Mouse (Mus musculus) megakaryocyte, adult 5-6 weeks (primary cell): ENCODE measurements around the gene Nccrp1. TPM values are rescaled to one million over a fixed set of nuclear protein-coding genes. Genes with fewer than 3 reads are reported as not detected.
A peak's percentile ranks its signal among the peaks of the same experiment; 100 is the strongest.
"Not testable (repeated sequence)": the region's sequence is repeated elsewhere in the genome, so short reads cannot be mapped to it uniquely, and the experiment has no call there.

Experiments used
- ATAC-seq: 2 replicates; pipeline ENCODE4 v1.8.0; 2016; ENCODE audit warnings: mild to moderate bottlenecking, inconsistent platforms; ENCODE audit not compliant: poor library complexity, severe bottlenecking
- total RNA-seq, 2 experiments: library from RNA; stranded (forward) in 1 of 2; stranded (reverse) in 1 of 2; fragments of 153-499, 151-499 nt in 1 of 2; fragments of 221-1000, 200-1000 nt in 1 of 2; gene quantifications; 2 replicates each; pipeline versions ENCODE4 v1.2.3 to v1.2.4; 2015 to 2017

The Nccrp1 gene
- total RNA-seq, 2 experiments from 2014 or later = 0.26 to 1.4 TPM

DNA sequence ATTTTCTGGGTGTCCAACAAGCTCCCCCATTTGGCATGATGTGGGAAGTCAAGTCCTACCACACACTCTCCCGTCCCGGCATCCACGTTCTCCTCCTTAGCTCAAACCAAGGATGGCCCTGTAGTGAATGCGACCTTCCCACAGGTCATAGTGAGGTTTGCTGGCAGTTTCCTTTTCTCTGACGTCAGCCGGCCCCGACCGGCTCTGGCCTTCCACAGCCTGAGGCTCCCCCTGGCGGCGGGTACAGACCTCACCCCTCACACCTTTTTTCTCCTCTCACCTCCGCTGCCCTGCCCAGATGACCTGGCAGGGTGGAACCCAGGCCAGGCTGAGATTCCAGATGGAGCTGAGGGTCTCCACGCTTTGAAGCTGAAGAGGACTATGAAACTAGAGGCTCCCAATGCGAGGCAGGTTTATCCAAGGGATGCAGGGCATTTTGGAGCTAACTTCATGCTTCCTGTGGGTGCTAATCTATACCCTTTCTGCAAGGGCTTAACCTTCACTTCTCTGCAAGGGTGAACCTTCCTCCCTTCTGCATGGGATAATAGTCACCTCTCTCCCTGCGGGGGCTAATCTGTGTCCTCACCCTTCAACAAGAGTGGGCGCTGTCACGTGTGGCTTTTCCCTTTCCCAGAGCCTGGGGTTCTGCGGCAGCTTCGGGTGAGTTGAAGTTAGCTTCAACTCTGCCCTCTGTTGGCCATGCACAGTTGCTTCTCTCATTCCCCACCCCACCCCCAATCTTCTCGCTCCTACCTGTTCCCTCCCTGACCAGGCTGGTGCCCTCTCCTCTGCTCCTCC, 18.9 kb downstream of the Nccrp1 start:
- ATAC-seq = peak; percentile 98

DNA sequence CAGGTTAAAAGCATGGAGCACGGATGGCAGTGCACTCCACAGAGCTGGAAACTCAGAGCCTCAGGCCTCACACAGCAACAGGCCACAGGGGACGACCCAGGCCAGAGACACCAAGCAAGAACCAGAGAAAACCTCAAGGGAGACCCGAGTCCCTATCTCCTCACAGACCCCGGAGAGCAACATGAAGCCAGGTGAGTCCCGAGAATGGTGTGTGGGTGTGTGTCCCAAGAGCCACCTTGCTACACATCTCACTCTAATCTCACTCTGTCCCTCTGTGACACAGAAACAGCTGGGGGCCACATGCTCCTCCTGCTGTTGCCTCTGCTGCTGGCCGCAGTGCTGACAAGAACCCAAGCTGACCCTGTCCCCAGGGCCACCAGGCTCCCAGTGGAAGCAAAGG, 24.5 kb downstream of the Nccrp1 start, which contains the start of gene Ifnl3:
Gene Ifnl3 (plus strand): TSS at position 301 of the 400 bp plus-strand sequence.
- not testable (repeated sequence) for ATAC-seq

DNA sequence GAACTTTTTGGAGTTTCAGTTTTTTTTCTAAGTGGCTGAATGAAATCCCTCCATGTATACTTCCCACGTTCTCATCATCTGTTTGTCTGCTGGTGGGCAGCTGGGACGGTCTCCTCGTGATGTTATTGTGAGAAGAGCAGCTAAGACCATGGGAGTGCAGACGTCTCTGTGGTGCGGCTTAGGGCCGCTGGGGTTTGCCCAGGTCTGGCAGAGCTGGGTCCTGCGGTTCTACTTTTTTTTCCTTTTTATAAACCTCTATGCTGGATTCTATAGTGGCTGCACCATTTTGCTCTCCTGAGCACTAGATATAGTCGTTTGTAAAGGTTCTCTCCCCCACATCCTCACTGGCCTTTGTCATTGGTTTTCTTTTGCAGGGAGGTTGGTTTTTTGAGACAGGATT, 35.6 kb downstream of the Nccrp1 start:
- ATAC-seq = no peak

DNA sequence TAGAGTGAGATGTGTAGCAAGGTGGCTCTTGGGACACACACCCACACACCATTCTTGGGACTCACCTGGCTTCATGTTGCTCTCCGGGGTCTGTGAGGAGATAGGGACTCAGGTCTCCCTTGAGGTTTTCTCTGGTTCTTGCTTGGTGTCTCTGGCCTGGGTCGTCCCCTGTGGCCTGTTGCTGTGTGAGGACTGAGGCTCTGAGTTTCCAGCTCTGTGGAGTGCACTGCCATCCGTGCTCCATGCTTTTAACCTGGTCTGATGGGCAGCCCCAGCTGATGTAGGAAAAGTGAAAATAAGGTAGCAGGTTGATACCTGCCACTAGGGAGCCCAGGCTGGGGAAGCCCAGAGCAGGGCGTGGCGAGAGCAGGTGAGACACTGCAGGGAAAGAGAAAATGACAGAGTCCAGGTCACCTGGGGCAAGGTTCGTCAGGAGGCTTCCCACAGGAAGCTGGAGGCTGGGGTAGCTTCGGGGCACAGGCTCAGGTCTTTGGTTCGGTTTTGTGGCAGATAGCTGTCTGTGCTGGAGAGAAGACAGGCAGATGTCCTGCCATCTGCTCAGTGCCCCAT, 36.6 kb downstream of the Nccrp1 start, which contains the start of gene Ifnl2:
Gene Ifnl2 (minus strand): TSS at position 51 of the 570 bp plus-strand sequence.
- not testable (repeated sequence) for ATAC-seq

DNA sequence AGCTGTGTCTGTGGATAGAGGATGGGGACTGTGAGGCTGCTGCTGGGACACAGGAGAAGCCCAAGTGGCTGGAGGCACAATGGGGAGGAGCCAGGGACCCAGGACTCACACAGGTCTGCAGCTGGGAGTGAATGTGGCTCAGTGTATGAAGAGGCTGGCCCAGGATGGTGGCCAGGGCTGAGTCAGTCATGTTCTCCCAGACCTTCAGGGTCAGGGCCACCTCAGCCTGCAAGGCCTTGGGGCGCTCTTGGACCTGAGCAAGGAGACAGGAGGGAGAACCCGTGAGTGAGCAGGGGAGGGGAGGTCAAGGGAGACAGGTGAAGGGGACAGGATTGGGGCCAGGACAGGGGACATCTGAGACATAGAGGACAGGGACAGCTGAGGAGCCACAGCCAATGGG, 37.9 kb downstream of the Nccrp1 start:
- not testable (repeated sequence) for ATAC-seq

DNA sequence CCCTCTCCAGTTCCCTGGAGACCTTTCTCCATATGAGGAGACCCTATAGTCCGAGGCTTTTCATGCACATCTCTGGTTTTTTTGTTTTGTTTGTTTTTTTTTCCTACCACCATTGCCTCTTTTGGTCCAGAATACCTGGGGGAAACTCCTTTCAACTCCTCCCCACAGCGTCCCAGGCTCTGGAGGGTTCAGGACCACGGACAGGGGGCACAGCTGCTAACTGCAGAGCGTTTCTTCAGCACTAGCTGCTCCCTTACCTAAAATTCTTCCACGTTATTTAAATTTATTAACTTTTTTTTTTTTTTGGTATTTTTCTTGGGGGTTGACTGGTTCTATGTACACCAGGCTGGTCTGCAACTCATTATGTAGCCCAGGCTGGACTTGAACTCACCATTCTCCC, 41.5 kb downstream of the Nccrp1 start:
- ATAC-seq = no peak

DNA sequence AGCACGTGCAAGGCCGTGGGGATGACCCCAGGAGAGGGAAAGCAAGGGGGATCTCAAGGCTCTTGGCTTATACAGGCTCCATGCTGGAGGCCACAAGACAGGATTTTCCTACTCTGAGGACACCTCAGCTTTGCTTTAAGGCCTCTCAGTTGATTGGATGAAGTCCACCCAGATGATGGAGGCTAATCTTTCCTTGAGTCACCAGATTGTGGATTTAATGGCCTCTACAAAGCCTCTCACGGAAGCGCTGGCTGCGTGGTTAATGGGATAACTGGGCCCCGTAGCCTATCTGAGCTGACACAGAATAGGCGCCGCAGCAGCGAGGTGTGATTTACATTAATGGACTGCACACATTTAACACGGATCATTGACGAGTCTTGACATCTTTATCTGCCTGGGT, 51.6 kb downstream of the Nccrp1 start:
- ATAC-seq = no peak

Other genes with a start within 250 kb of the Nccrp1 start
- gene Dll3, start 245.0 kb downstream of the Nccrp1 start, total RNA-seq (2015) = not detected in 2 replicates
- gene Dll3, start 245.0 kb downstream of the Nccrp1 start, total RNA-seq (2017) = not detected in 2 replicates
- gene Timm50, start 235.2 kb downstream of the Nccrp1 start, total RNA-seq (2015) = 19.5 and 26.2 TPM in 2 replicates
- 19.7 and 22.1 TPM in 2 replicates for gene Timm50, start 235.2 kb downstream of the Nccrp1 start, total RNA-seq (2017)
- 47.1 and 56.8 TPM in 2 replicates for gene Supt5, start 208.5 kb downstream of the Nccrp1 start, total RNA-seq (2015)
- 61.2 and 67.5 TPM in 2 replicates for gene Supt5, start 208.5 kb downstream of the Nccrp1 start, total RNA-seq (2017)
- gene Rps16, start 196.6 kb downstream of the Nccrp1 start, total RNA-seq (2015) = 2,258 and 2,353 TPM in 2 replicates
- gene Rps16, start 196.6 kb downstream of the Nccrp1 start, total RNA-seq (2017) = 250 and 448 TPM in 2 replicates
- gene Plekhg2, start 174.7 kb downstream of the Nccrp1 start, total RNA-seq (2015) = 11.5 and 15.2 TPM in 2 replicates
- 6.1 and 6.3 TPM in 2 replicates for gene Plekhg2, start 174.7 kb downstream of the Nccrp1 start, total RNA-seq (2017)
- 350 and 368 TPM in 2 replicates for gene Zfp36, start 167.0 kb downstream of the Nccrp1 start, total RNA-seq (2015)
- gene Zfp36, start 167.0 kb downstream of the Nccrp1 start, total RNA-seq (2017) = 118 and 143 TPM in 2 replicates
- 14.7 and 15.4 TPM in 2 replicates for gene Med29, start 154.5 kb downstream of the Nccrp1 start, total RNA-seq (2015)
- 9.0 and 9.4 TPM in 2 replicates for gene Med29, start 154.5 kb downstream of the Nccrp1 start, total RNA-seq (2017)
- 42.1 and 46.8 TPM in 2 replicates for gene Paf1, start 154.3 kb downstream of the Nccrp1 start, total RNA-seq (2015)
- 129 and 153 TPM in 2 replicates for gene Paf1, start 154.3 kb downstream of the Nccrp1 start, total RNA-seq (2017)
- gene Gmfg, start 109.8 kb downstream of the Nccrp1 start, total RNA-seq (2015) = 544 and 552 TPM in 2 replicates
- 837 and 967 TPM in 2 replicates for gene Gmfg, start 109.8 kb downstream of the Nccrp1 start, total RNA-seq (2017)
- gene Lrfn1, start 95.3 kb downstream of the Nccrp1 start, total RNA-seq (2015) = 1.0 and 1.7 TPM in 2 replicates
- gene Lrfn1, start 95.3 kb downstream of the Nccrp1 start, total RNA-seq (2017) = 0.66 and 0.98 TPM in 2 replicates
- not detected in 2 replicates for gene Ifnl2, start 36.8 kb downstream of the Nccrp1 start, total RNA-seq (2015)
- gene Ifnl2, start 36.8 kb downstream of the Nccrp1 start, total RNA-seq (2017) = not detected in 2 replicates
- gene Ifnl3, start 24.4 kb downstream of the Nccrp1 start, total RNA-seq (2015) = not detected in 2 replicates
- gene Ifnl3, start 24.4 kb downstream of the Nccrp1 start, total RNA-seq (2017) = not detected in 2 replicates
- gene Sycn, start 6.4 kb downstream of the Nccrp1 start, total RNA-seq (2015) = not detected in 2 replicates
- not detected in 2 replicates for gene Sycn, start 6.4 kb downstream of the Nccrp1 start, total RNA-seq (2017)
- gene Samd4b, start 50.9 kb upstream of the Nccrp1 start, total RNA-seq (2015) = 30.2 and 35.4 TPM in 2 replicates
- 6.1 and 7.1 TPM in 2 replicates for gene Samd4b, start 50.9 kb upstream of the Nccrp1 start, total RNA-seq (2017)
- 10.0 and 12.8 TPM in 2 replicates for gene Pak4, start 50.9 kb upstream of the Nccrp1 start, total RNA-seq (2015)
- gene Pak4, start 50.9 kb upstream of the Nccrp1 start, total RNA-seq (2017) = 9.9 and 11.7 TPM in 2 replicates
- gene Acp7, start 84.1 kb upstream of the Nccrp1 start, total RNA-seq (2015) = not detected in 2 replicates
- gene Acp7, start 84.1 kb upstream of the Nccrp1 start, total RNA-seq (2017) = not detected in 2 replicates
- 0.58 and 0.93 TPM in 2 replicates for gene Fbxo27, start 145.6 kb upstream of the Nccrp1 start, total RNA-seq (2015)
- gene Fbxo27, start 145.6 kb upstream of the Nccrp1 start, total RNA-seq (2017) = 0.08 and 0.70 TPM in 2 replicates
- gene Fbxo17, start 169.6 kb upstream of the Nccrp1 start, total RNA-seq (2015) = 1.1 and 1.2 TPM in 2 replicates
- 0.26 and 0.77 TPM in 2 replicates for gene Fbxo17, start 169.6 kb upstream of the Nccrp1 start, total RNA-seq (2017)
- 67.6 and 79.2 TPM in 2 replicates for gene Mrps12, start 194.6 kb upstream of the Nccrp1 start, total RNA-seq (2015)
- 29.1 and 32.0 TPM in 2 replicates for gene Mrps12, start 194.6 kb upstream of the Nccrp1 start, total RNA-seq (2017)
- 4.8 and 4.9 TPM in 2 replicates for gene Sars2, start 194.7 kb upstream of the Nccrp1 start, total RNA-seq (2015)
- 5.6 and 6.9 TPM in 2 replicates for gene Sars2, start 194.7 kb upstream of the Nccrp1 start, total RNA-seq (2017)
- not detected in 2 replicates for gene Ccer2, start 208.9 kb upstream of the Nccrp1 start, total RNA-seq (2015)
- gene Ccer2, start 208.9 kb upstream of the Nccrp1 start, total RNA-seq (2017) = not detected in 2 replicates
- 70.0 and 73.0 TPM in 2 replicates for gene Sirt2, start 219.5 kb upstream of the Nccrp1 start, total RNA-seq (2015)
- gene Sirt2, start 219.5 kb upstream of the Nccrp1 start, total RNA-seq (2017) = 28.0 and 36.7 TPM in 2 replicates
- gene Nfkbib, start 220.3 kb upstream of the Nccrp1 start, total RNA-seq (2015) = 15.5 and 19.5 TPM in 2 replicates
- gene Nfkbib, start 220.3 kb upstream of the Nccrp1 start, total RNA-seq (2017) = 13.3 and 15.6 TPM in 2 replicates
- gene Rinl, start 241.7 kb upstream of the Nccrp1 start, total RNA-seq (2015) = 64.9 and 68.8 TPM in 2 replicates
- gene Rinl, start 241.7 kb upstream of the Nccrp1 start, total RNA-seq (2017) = 62.6 and 71.5 TPM in 2 replicates